8 mouse cellular contexts compared by ENCODE assay signal in the genomic region with DNA sequence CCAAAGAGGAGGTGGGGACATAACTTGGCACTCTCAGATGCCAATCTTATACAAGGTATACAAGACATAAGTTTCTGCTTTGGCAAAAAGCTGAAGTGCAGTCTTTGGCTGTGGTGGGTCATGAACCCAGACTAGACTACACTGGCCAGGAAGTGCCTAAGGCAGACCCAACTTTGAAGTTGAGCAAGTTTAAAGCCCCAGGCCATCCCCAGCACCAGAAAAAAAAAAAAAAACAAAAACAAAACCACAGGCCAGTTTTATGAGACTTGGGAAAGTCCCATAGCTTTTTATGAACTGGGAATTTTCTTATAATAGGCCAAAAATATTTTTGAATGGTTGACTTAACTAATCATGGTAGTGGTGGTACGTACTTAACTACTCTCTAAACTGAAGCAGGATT. TPM values are rescaled to one million over a fixed set of nuclear protein-coding genes. Genes with fewer than 3 reads are reported as not detected.
DNase-seq lines count a peak whose midpoint lies in the region; ATAC-seq and TF ChIP-seq lines count a peak whose summit lies in the region.

No protein-coding gene starts in this region.

- 86% methylated on average over 1 of the region's 1 CpGs for WGBS in lung, embryonic 14.5 days
- WGBS in embryonic facial prominence, embryonic 14.5 days, result 90% methylated on average over 1 of the region's 1 CpGs
- 94% methylated on average over 1 of the region's 1 CpGs for WGBS in limb, embryonic 11.5 days
- 92% methylated on average over 1 of the region's 1 CpGs for WGBS in neural tube, embryonic 15.5 days

- peak overlapping the region; percentile 84 for H3K9ac ChIP-seq in lung, embryonic 14.5 days
- peak overlapping the region; percentile 92 for H3K9ac ChIP-seq in embryonic facial prominence, embryonic 14.5 days (ENCODE audit: low read depth, low read length)
- H3K9ac ChIP-seq in limb, embryonic 11.5 days (ENCODE audit: low read length), result peak overlapping the region; percentile 55
- H3K9ac ChIP-seq in neural tube, embryonic 15.5 days (replicated peaks), result peak overlapping the region; percentile 87; the same call in 1 of the 2 replicates

- H3K27ac ChIP-seq in lung, embryonic 14.5 days (ENCODE audit: low read depth), result peak overlapping the region; percentile 27; the same call in 1 of the 2 replicates
- peak overlapping the region; percentile 49; the same call in 1 of the 2 replicates for H3K27ac ChIP-seq in embryonic facial prominence, embryonic 14.5 days (replicated peaks; ENCODE audit: low read depth, low read length)
- H3K27ac ChIP-seq in limb, embryonic 11.5 days (replicated peaks; ENCODE audit: low read depth, low read length), result no peak overlapping the region
- H3K27ac ChIP-seq in neural tube, embryonic 15.5 days (replicated peaks), result peak overlapping the region; percentile 85

- no peak for TF ChIP-seq CTCF in lung, embryonic 14.5 days (IDR thresholded peaks at IDR 0.05; ENCODE audit: low read depth)

- H3K4me1 ChIP-seq in lung, embryonic 14.5 days (ENCODE audit: insufficient read depth), result no peaks in the 10 kb centered on the region
- H3K4me1 ChIP-seq in embryonic facial prominence, embryonic 14.5 days (ENCODE audit: control insufficient read depth, insufficient read depth, low read length), result peaks cover 8% of the 10 kb centered on the region; the same call in 1 of the 2 replicates
- 0 out of 2 replicates have a peak, but pooled peaks cover 2% of the 10 kb centered on the region for H3K4me1 ChIP-seq in limb, embryonic 11.5 days (ENCODE audit: control insufficient read depth, insufficient read depth, low read length)
- H3K4me1 ChIP-seq in neural tube, embryonic 15.5 days, result peaks cover 29% of the 10 kb centered on the region

- peaks cover 43% of the 10 kb centered on the region for H3K36me3 ChIP-seq in lung, embryonic 14.5 days (ENCODE audit: insufficient read depth)
- H3K36me3 ChIP-seq in embryonic facial prominence, embryonic 14.5 days (ENCODE audit: control insufficient read depth, insufficient read depth, low read length), result peaks cover 44% of the 10 kb centered on the region
- peaks cover 17% of the 10 kb centered on the region for H3K36me3 ChIP-seq in limb, embryonic 11.5 days (ENCODE audit: control insufficient read depth, insufficient read depth, low read length)
- H3K36me3 ChIP-seq in neural tube, embryonic 15.5 days, result peaks cover 39% of the 10 kb centered on the region

- peak overlapping the region; percentile 82 for H3K4me2 ChIP-seq in lung, embryonic 14.5 days
- peak overlapping the region; percentile 83 for H3K4me2 ChIP-seq in embryonic facial prominence, embryonic 14.5 days (ENCODE audit: low read depth, low read length)
- peak overlapping the region; percentile 83 for H3K4me2 ChIP-seq in limb, embryonic 11.5 days (ENCODE audit: low read depth, severe bottlenecking)
- H3K4me2 ChIP-seq in neural tube, embryonic 15.5 days, result peak overlapping the region; percentile 85

- H3K4me3 ChIP-seq in lung, embryonic 14.5 days (ENCODE audit: low read depth, low read length), result peak overlapping the region; percentile 94
- peak overlapping the region; percentile 96 for H3K4me3 ChIP-seq in embryonic facial prominence, embryonic 14.5 days (ENCODE audit: low read depth, low read length)
- H3K4me3 ChIP-seq in limb, embryonic 11.5 days (ENCODE audit: low read depth, low read length), result peak overlapping the region; percentile 91
- H3K4me3 ChIP-seq in neural tube, embryonic 15.5 days (replicated peaks), result peak overlapping the region; percentile 93

- H3K9me3 ChIP-seq in lung, embryonic 14.5 days (ENCODE audit: low read depth, low read length), result no peaks in the 10 kb centered on the region
- H3K9me3 ChIP-seq in embryonic facial prominence, embryonic 14.5 days (ENCODE audit: control insufficient read depth, low read length), result no peaks in the 10 kb centered on the region
- no peaks in the 10 kb centered on the region for H3K9me3 ChIP-seq in limb, embryonic 11.5 days (ENCODE audit: control insufficient read depth, low read length)
- H3K9me3 ChIP-seq in neural tube, embryonic 15.5 days (replicated peaks), result no peaks in the 10 kb centered on the region

- H3K27me3 ChIP-seq in lung, embryonic 14.5 days (ENCODE audit: insufficient read depth, low read length), result no peaks in the 10 kb centered on the region
- no peaks in the 10 kb centered on the region for H3K27me3 ChIP-seq in embryonic facial prominence, embryonic 14.5 days (replicated peaks; ENCODE audit: control insufficient read depth, insufficient read depth, low read length)
- H3K27me3 ChIP-seq in limb, embryonic 11.5 days (ENCODE audit: control insufficient read depth, insufficient read depth, low read length), result no peaks in the 10 kb centered on the region
- H3K27me3 ChIP-seq in neural tube, embryonic 15.5 days (replicated peaks), result no peaks in the 10 kb centered on the region

- no peak for DNase-seq in lung, embryonic 14.5 days
- no peak for DNase-seq in lung, postnatal 10 days
- DNase-seq in embryonic facial prominence, embryonic 14.5 days (ENCODE audit: low spot score), result no peak
- DNase-seq in limb, embryonic 11.5 days (ENCODE audit: low spot score), result no peak
- no peak for DNase-seq in embryo, embryonic 9.5 days (ENCODE audit: extremely low spot score)
- DNase-seq in thymus, postnatal 36 days, result no peak
- DNase-seq in spleen, adult 12 weeks (ENCODE audit: low spot score), result no peak

- no peak for ATAC-seq in lung, embryonic 14.5 days (ENCODE audit: insufficient read depth)
- ATAC-seq in embryonic facial prominence, embryonic 14.5 days (ENCODE audit: low read depth), result no peak
- ATAC-seq in limb, embryonic 11.5 days (ENCODE audit: insufficient number of reproducible peaks, low FRiP score, low TSS enrichment, low read depth), result no peak; the same call in 1 of the 2 replicates
- ATAC-seq in neural tube, embryonic 15.5 days (ENCODE audit: low FRiP score), result 0 out of 2 replicates have a peak, but pooled peaks have one; percentile 4

RNA-seq across cellular contexts. Expression of a gene that starts 0.7 kb away (rescaled TPM):
- polyA plus RNA-seq in lung, embryonic 14.5 days (2014; fragmentation: Nextera tagmentation; extraction: Ambion mirVana), result 4.2 and 6.3 TPM in 2 replicates
- 5.6 and 6.6 TPM in 2 replicates for polyA plus RNA-seq in embryonic facial prominence, embryonic 14.5 days (2014; fragmentation: Nextera tagmentation; extraction: Ambion mirVana)
- polyA plus RNA-seq in limb, embryonic 11.5 days (2014; fragmentation: Nextera tagmentation; extraction: Ambion mirVana), result 6.3 and 7.3 TPM in 2 replicates
- 13.8 and 18.3 TPM in 2 replicates for polyA plus RNA-seq in neural tube, embryonic 15.5 days (2015; fragmentation: Nextera tagmentation; extraction: Ambion mirVana)

RNA-seq across cellular contexts. Expression of a gene that starts 44.4 kb away (rescaled TPM):
- 43.3 and 45.0 TPM in 2 replicates for polyA plus RNA-seq in lung, embryonic 14.5 days (2014; fragmentation: Nextera tagmentation; extraction: Ambion mirVana)
- 35.1 and 39.1 TPM in 2 replicates for polyA plus RNA-seq in embryonic facial prominence, embryonic 14.5 days (2014; fragmentation: Nextera tagmentation; extraction: Ambion mirVana)
- 63.9 and 71.4 TPM in 2 replicates for polyA plus RNA-seq in limb, embryonic 11.5 days (2014; fragmentation: Nextera tagmentation; extraction: Ambion mirVana)
- 40.2 and 40.6 TPM in 2 replicates for polyA plus RNA-seq in neural tube, embryonic 15.5 days (2015; fragmentation: Nextera tagmentation; extraction: Ambion mirVana)
